Mouse (Mus musculus) megakaryocyte, embryonic 14.5 days (primary cell): ENCODE measurements around the gene Slc46a2.

Experiments used
- FLI1 ChIP-seq: IDR thresholded peaks from 2 replicates; pipeline ENCODE4 v1.6.1; 2012; ENCODE audit warnings: low read length, inconsistent platforms, mixed read lengths
- GATA1 ChIP-seq: IDR thresholded peaks from 3 replicates; pipeline ENCODE4 v1.6.1; 2012; ENCODE audit warnings: mixed read lengths, low read length, inconsistent platforms, borderline replicate concordance

- TF ChIP-seq GATA1 (no peak), FLI1 (no peak)
These were observed 53.0 kb downstream of the Slc46a2 start for GRCm38 (mm10) chr4:59861871-59862270.
